Mouse (Mus musculus) c-Kit-positive CD71-negative TER-119-negative erythroid progenitor cells, embryonic 14.5 days (primary cell): ENCODE data around the gene Psen2.

Experiments used
- DNase-seq: peaks from one replicate; pipeline ENCODE4 v3.0.0-alpha.2; 2013; ENCODE audit warnings: low read depth

Psen2 gene

DNA sequence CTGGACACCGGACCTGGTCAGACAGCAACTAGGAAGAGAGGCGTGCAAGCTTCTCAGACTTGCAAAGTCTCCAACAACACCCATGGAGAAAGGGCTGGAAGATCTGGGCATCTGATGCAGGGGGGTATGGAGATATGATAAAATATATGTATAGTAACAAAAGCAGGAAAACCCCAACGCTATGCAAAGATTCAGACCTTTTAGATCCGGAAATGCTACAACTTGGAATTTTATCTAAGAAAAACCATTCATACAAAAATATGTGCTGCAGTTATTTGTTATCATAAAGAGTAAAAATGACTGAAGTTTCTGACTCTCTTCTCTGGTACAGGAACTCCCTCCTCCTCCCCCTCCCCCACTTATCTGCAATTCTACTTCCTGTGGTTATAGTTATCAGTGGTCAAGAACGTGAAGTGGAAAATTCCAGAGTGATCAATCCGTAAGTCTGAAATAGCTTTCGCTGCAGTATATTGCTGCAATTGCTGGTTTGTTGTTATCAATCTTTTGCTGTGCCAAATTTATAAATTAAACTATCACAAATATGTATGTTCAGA lies 14.6 kb downstream of the Psen2 start:
- no peak for DNase-seq

GRCm38 (mm10) chr1:180247901-180248300 lies 15.3 kb downstream of the Psen2 start:
- no peak for DNase-seq

GRCm38 (mm10) chr1:180245741-180246507 lies 17.3 kb downstream of the Psen2 start:
- DNase-seq, result no peak

DNA sequence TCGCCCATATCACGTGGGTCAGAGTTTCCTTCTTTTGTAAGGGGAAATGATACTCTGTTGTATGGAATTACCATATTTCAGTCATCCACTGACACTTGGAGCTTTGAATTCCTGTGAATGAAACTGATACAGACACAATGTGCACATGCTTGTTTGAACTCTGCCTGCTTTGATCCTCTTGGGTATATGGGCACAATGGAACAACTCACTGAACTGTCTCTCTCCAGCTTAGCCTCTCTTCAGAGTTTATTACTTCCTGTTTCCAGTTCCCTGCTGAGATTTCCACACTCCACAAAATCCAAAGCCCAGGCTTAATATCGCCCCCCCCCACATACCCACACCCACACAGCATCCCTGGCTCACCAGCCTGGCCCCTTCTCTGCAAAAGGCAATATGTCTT lies 31.5 kb downstream of the Psen2 start:
- DNase-seq, result no peak

- DNase-seq, result no peak
Observed at GRCm38 (mm10) chr1:180230580-180230979, 32.7 kb downstream of the Psen2 start.

DNA sequence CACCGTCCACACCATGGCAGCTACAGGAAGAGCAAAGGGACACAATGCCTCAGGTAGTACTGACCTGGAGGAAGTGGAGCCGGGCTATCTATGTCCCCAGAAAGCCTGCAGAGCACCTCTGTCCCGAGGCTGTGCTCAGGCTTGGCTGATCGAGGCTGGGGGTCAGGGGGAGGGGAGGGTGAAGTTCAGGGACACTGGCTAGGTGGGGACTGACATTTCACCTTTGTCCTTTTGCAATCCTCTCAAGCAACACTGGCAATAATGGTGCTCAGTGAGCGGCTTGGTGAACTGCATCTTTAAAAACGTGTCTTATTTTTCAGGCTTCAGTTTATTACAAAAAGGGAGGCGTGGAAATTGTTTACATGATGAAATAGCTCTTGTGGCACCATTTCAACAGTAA lies 33.3 kb downstream of the Psen2 start:
- DNase-seq, result no peak

DNA sequence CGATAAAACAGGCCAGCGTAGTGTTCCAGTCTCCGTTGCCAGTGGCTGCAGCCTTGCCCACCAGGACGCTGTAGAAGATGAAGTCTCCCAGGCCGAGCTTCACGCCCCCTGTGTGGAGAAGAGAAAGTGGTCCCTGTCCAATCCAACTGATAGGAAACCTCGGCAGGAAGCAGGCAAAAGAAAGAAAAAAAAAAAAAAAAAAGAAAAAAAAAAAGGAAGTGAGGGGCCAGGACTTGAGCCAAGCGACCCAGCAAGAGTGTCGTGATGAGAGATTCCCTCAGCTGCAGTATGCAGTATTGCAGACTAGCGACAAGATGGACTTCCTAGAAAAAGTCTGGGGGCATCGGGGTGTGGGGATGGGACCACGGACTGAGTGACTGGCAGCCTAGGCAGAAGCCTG lies 34.4 kb downstream of the Psen2 start:
- DNase-seq, result no peak

DNA sequence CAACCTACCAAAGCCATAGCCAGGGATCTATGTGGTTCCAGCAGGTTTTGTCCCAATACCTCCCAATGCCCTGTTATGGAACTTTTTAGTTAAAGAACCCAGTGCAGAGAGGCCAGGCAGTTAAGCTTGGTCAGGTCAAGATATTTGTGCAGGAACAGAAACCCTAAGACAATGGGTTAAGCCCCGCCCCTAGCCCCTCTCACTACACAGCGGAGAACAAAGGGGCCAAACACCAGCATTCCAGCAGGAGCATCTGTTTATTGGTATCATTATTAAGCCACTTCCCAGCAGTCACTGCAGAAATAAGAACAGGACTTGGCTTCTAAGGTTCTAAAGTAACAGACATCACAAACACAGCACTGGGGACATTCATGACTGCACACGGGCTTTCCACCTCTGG lies 36.5 kb downstream of the Psen2 start:
- DNase-seq, result no peak

DNA sequence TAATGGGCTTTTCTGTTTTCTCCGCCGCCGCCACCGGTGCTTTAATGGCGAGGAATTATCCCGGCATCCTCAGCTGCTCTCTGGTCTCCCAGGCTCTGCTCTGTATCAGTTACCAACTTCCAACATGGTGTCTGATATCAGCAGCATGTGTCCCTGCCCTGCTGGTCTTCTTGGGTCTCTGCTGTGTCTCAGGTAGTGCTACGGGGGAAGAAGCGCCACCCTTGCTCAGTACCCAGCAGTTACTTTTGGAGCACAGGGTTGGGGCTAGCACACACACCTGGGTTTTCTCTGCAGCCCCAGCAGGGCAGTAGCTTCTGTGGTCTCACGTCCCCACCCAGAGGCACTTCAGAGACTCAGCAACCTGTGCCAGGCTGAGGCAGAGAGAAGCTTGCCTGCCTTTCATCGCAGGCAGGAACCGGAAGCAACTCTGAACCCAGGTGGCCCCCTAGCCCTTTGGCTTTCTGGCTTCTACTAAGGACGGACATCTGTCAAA lies 37.0 kb downstream of the Psen2 start:
- no peak for DNase-seq

DNA sequence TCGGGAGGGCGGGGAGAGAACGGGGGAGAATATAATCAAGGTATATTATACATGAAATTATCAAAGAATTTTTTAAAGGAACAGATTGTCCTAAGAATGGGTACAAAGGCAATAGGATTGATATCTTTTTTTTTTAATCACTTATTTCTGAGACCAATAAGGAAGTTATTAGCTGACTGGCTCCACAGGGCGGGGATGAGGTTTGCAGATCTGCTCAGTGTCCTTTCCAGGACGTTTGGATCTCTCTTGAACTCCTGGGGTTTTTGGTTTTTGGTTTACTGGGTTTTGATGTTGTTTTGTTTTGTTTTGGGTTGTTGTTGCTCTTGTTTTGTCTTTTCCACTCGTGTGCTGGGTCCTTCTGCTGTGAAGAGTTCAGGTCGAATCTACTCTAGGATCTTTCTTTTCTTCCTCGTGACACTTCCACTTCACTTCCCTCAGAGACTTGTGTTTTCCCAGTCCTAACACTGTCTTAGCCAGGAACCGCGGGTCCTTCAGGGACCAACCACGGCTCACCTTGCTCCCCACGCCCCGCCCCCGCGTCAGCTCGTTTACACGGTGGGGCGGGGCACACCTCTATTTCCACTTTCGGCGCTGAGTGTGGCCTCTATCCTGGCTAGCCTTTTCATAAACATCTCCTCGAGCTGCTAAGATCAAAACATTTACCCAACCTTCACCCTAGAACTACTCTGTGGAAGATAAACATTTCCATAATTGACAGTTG lies 37.6 kb downstream of the Psen2 start:
- peak; percentile 57 for DNase-seq

DNA sequence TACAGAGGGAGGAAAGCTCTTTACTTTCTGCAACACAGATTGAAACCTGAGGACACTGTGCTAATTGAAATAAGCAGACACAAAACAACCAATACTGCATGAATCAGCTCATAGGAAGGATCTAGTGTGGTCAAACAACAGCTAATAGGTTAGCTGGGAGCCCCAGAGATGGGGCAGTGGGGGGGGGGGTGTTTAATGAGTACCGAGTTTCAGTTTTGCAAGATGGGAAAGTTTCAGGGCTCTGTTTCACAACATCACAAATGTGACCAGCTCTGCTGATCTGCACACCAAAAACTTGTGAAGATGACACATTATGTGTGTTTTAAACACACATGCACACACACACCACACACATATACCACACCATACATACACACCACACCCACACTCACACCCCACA lies 41.2 kb downstream of the Psen2 start:
- DNase-seq, result no peak

- DNase-seq, result no peak
Observed at GRCm38 (mm10) chr1:180220791-180221542, 42.3 kb downstream of the Psen2 start.

DNA sequence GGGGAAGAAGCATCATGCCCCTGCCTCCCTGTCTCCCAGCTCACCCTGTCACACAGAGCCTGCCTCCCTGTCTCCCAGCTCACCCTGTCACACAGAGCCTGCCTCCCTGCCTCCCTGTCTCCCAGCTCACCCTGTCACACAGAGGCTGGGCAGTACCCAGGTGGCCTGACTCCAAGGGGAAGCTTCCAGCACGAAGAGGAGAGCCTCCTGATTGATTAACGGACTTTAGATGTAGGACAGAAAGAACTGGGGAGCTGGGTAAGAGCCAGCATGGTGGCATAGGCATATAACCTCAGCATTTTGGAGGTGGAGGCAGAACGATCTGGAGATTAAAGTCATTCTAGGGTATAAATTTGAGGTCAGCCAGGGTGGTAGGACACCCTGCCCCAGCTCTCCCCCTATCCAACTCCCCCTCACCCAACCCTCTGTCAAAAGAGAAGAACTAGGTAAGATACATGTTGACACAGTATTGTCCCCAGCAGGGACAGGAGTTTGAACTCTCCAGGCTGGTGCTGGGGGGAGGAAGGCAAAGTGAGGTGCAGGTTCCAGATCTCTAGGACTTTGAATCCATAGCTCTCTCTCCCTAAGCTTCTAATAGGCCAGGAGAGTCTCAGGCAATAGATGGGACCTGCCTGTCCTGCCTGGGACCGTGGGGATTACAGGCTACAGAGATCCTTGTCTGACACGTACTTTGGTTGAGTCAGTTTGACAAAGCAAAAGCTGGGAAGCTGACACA lies 46.5 kb downstream of the Psen2 start:
- DNase-seq, result no peak

DNA sequence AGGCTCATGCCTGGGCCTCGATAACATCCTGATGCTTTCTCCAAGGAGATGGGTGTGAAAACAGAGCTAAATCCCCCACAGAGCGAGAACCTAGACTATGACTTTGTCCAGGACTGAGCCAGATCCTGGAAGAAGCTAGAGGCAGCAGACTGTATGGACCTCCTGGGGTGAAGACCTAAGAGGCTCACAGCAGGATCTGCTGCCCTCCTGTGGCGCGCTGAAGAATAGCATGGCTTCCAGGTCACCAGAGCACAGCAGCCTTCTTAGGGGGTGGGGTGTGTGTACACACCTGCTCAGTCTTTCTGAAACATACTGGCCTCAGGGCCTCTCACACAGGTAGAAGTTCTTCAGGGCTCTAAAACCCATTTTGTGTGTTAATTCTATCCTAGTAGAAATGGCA lies 48.2 kb downstream of the Psen2 start:
- DNase-seq, result peak; percentile 32

GRCm38 (mm10) chr1:180212911-180213310 lies 50.3 kb downstream of the Psen2 start:
- no peak for DNase-seq

DNA sequence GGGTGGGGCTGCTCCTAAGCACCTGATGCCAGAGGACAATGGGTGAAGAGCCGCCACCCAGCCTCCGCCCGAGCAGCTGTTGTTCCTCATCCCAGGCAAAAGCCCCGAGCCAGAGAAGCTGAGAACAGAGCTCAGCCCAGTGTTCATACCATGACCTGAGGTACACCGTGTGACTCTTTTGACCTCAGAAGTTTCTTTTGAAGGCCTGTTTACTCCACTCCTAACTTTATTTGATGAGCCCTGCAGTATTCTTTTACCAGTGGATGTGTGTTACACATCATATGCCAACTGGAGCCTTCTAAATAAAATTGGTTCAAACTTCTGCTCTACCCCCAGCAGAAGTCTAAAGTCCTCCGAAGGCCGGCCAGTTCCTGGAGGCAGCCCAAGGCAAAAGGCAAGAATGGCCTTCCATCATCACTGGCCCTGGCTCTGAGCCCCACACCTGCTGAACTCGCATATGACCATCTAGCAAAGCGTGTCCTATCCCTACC lies 52.4 kb downstream of the Psen2 start:
- no peak for DNase-seq

GRCm38 (mm10) chr1:180210031-180210432 lies 53.2 kb downstream of the Psen2 start:
- no peak for DNase-seq

DNA sequence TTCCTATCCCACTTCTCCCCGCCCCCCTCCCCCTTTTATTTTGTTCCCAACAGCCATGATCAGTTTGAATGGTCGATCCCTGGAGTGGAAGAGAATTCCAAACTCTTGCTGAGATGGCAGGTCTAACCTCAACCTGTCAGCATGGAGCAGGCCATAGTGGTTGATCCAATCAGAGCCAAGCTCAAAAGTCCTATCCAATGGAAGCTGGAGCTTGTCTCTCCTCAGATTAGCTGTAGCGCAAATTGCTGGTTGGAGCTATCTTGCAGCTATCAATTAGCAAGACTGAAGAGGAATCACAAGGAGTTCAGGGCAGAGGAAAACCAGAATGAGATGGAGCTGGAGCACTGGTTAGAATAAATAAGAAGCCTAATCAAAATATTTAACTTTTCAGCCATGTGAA lies 54.9 kb downstream of the Psen2 start:
- no peak for DNase-seq

- no peak for DNase-seq
Observed at GRCm38 (mm10) chr1:180200722-180201121, 62.5 kb downstream of the Psen2 start.

- no peak for DNase-seq
Observed at GRCm38 (mm10) chr1:180199715-180200050, 63.6 kb downstream of the Psen2 start.

DNA sequence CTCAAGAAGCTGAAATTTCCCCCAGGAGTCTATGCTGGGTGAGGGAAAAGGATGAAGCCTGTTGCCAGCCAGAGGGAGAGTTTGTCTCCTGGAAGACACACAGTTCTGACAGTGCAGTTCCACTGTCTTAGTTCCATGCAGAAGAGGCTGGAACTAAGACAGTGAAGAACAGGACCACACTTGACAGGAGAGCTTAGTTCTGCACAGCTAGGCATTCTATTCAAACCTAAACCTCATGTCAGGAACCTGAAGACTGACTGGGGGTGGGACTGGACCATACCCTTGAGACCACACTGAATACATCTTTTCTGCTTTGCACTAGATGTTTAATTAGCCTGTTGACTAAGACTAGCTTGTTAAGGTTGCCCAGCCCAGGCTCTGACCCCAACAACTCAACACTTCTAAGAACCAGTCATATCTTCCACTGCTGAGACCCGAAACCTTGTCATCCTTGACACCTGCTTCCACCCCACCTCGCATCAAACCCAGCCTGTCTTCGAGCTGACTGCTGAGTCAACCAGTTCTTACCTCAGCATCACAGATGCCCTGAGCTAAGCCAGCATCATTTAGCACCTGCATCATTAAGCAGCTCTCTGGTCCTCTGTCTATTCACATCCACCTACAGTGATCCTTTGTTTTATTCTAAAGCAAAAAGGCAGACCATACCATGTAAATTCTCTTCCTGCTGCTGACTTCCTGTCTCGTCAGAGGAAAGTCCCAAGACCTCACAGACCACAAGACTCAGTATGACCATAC lies 64.1 kb downstream of the Psen2 start, which contains the start of gene Coq8a:
Gene Coq8a (minus strand): TSS at position 644 of the 756 bp plus-strand sequence.
- DNase-seq, result no peak
